Mouse (Mus musculus): Measurements from ENCODE around the gene Pfdn5.

GRCm38 (mm10) chr15:102346444-102346843, 20.5 kb downstream of the Pfdn5 start:
- TF ChIP-seq CTCF (IDR thresholded peaks at IDR 0.05; ENCODE audit: low read depth, low read length) (no peak), POLR2AphosphoS5 (IDR thresholded peaks at IDR 0.05; ENCODE audit: insufficient replicate concordance, low read depth, low read length) (no peak), GATA1 (IDR thresholded peaks at IDR 0.05; ENCODE audit: borderline replicate concordance, low read length) (no peak), GATA2 (IDR thresholded peaks at IDR 0.05; ENCODE audit: borderline replicate concordance, low read depth, low read length) (no peak), TAL1 (conservative IDR thresholded peaks at IDR 0.05; ENCODE audit: low read depth, low read length) (no peak)
